Mouse (Mus musculus): Measurements from ENCODE around the gene Casz1. TPM values are rescaled to one million over a fixed set of nuclear protein-coding genes. Genes with fewer than 3 reads are reported as not detected.

Gene Casz1
- total and polyA plus RNA-seq, 3 experiments = 0.02 to 0.27 TPM; not detected in 1

GRCm38 (mm10) chr4:148805161-148805810 lies 1.1 kb downstream of the Casz1 start:
- Histone ChIP-seq H3K27me3 (ENCODE audit: insufficient read depth, low read length) (peaks cover 16% of the 10 kb centered on the region; the same call in 1 of the 2 replicates), H3K4me3 (ENCODE audit: low read depth, low read length) (no peak overlapping the region), H3K9me3 (replicated peaks) (peaks cover 2% of the 10 kb centered on the region; the same call in 1 of the 2 replicates), H3K36me3 (replicated peaks) (no peaks in the 10 kb centered on the region), H3K4me1 (ENCODE audit: insufficient read depth, low read depth, low read length) (no peaks in the 10 kb centered on the region)
- DNase-seq (ENCODE audit: low spot score) = no peak
- TF ChIP-seq GATA1 (IDR thresholded peaks at IDR 0.05; ENCODE audit: borderline replicate concordance, low read length) (no peak), POLR2AphosphoS5 (IDR thresholded peaks at IDR 0.05; ENCODE audit: insufficient replicate concordance, low read depth, low read length) (no peak), GATA2 (IDR thresholded peaks at IDR 0.05; ENCODE audit: borderline replicate concordance, low read depth, low read length) (no peak), CTCF (IDR thresholded peaks at IDR 0.05; ENCODE audit: low read depth, low read length) (no peak), TAL1 (conservative IDR thresholded peaks at IDR 0.05; ENCODE audit: low read depth, low read length) (no peak)
- ATAC-seq (ENCODE audit: extremely low read depth, insufficient number of reproducible peaks, low FRiP score, poor library complexity, severe bottlenecking) = no peak

GRCm38 (mm10) chr4:148805811-148806747 lies 1.9 kb downstream of the Casz1 start:
- ATAC-seq (ENCODE audit: extremely low read depth, insufficient number of reproducible peaks, low FRiP score, poor library complexity, severe bottlenecking) = no peak
- peaks cover 16% of the 10 kb centered on the region; the same call in 1 of the 2 replicates for H3K27me3 ChIP-seq (ENCODE audit: insufficient read depth, low read length)
- TF ChIP-seq POLR2AphosphoS5 (IDR thresholded peaks at IDR 0.05; ENCODE audit: insufficient replicate concordance, low read depth, low read length) = no peak
- TF ChIP-seq CTCF (IDR thresholded peaks at IDR 0.05; ENCODE audit: low read depth, low read length) = no peak
- TF ChIP-seq GATA2 (IDR thresholded peaks at IDR 0.05; ENCODE audit: borderline replicate concordance, low read depth, low read length) = no peak
- TF ChIP-seq TAL1 (conservative IDR thresholded peaks at IDR 0.05; ENCODE audit: low read depth, low read length) = no peak
- TF ChIP-seq GATA1 (IDR thresholded peaks at IDR 0.05; ENCODE audit: borderline replicate concordance, low read length) = no peak

GRCm38 (mm10) chr4:148806836-148807235 lies 2.6 kb downstream of the Casz1 start:
- H3K4me1 ChIP-seq (ENCODE audit: insufficient read depth, low read depth, low read length) = no peaks in the 10 kb centered on the region

More at GRCm38 (mm10) chr4:148805811-148806747, 1.9 kb downstream of the Casz1 start:
- no peaks in the 10 kb centered on the region for H3K36me3 ChIP-seq (replicated peaks)
- H3K4me1 ChIP-seq (ENCODE audit: insufficient read depth, low read depth, low read length) = no peaks in the 10 kb centered on the region
- no peak for DNase-seq (ENCODE audit: low spot score)
- peaks cover 2% of the 10 kb centered on the region; the same call in 1 of the 2 replicates for H3K9me3 ChIP-seq (replicated peaks)
- no peak overlapping the region for H3K4me3 ChIP-seq (ENCODE audit: low read depth, low read length)

DNA sequence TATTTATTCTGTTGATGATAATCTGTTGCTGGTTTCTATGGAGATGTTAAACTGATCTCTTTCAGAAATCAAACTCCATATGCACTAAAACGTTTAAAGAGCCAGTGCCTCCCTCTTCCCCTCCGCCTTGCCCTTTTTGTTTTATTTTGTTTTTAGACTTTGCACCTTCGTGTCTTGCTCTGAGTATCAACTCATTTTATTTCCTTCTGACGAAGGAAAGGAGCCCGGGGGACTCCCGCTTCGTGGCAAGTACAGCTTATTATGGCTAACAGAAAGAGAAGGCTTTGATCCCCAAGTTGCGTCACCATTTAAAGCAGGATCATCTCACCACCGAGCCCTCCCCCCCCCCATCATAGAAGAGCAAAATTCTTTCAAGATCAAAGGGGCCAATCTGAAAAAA lies 3.2 kb downstream of the Casz1 start:
- H3K9me3 ChIP-seq (replicated peaks) = peaks cover 2% of the 10 kb centered on the region; the same call in 1 of the 2 replicates
- H3K4me3 ChIP-seq (ENCODE audit: low read depth, low read length) = no peak overlapping the region
- ATAC-seq (ENCODE audit: extremely low read depth, insufficient number of reproducible peaks, low FRiP score, poor library complexity, severe bottlenecking) = no peak
- no peak for DNase-seq (ENCODE audit: low spot score)
- TF ChIP-seq GATA2 (IDR thresholded peaks at IDR 0.05; ENCODE audit: borderline replicate concordance, low read depth, low read length) = no peak
- TF ChIP-seq POLR2AphosphoS5 (IDR thresholded peaks at IDR 0.05; ENCODE audit: insufficient replicate concordance, low read depth, low read length) = no peak
- no peak for TF ChIP-seq TAL1 (conservative IDR thresholded peaks at IDR 0.05; ENCODE audit: low read depth, low read length)
- TF ChIP-seq CTCF (IDR thresholded peaks at IDR 0.05; ENCODE audit: low read depth, low read length) = no peak
- TF ChIP-seq GATA1 (IDR thresholded peaks at IDR 0.05; ENCODE audit: borderline replicate concordance, low read length) = no peak
- no peaks in the 10 kb centered on the region for H3K4me1 ChIP-seq (ENCODE audit: insufficient read depth, low read depth, low read length)
- H3K27me3 ChIP-seq (ENCODE audit: insufficient read depth, low read length) = peaks cover 16% of the 10 kb centered on the region; the same call in 1 of the 2 replicates
- H3K36me3 ChIP-seq (replicated peaks) = no peaks in the 10 kb centered on the region

More at GRCm38 (mm10) chr4:148806836-148807235, 2.6 kb downstream of the Casz1 start:
- TF ChIP-seq CTCF (IDR thresholded peaks at IDR 0.05; ENCODE audit: low read depth, low read length) = no peak
- TF ChIP-seq GATA1 (IDR thresholded peaks at IDR 0.05; ENCODE audit: borderline replicate concordance, low read length) = no peak
- no peak for TF ChIP-seq TAL1 (conservative IDR thresholded peaks at IDR 0.05; ENCODE audit: low read depth, low read length)
- TF ChIP-seq GATA2 (IDR thresholded peaks at IDR 0.05; ENCODE audit: borderline replicate concordance, low read depth, low read length) = no peak
- TF ChIP-seq POLR2AphosphoS5 (IDR thresholded peaks at IDR 0.05; ENCODE audit: insufficient replicate concordance, low read depth, low read length) = no peak
- Histone ChIP-seq H3K27me3 (ENCODE audit: insufficient read depth, low read length) (peaks cover 16% of the 10 kb centered on the region; the same call in 1 of the 2 replicates), H3K9me3 (replicated peaks) (peaks cover 2% of the 10 kb centered on the region; the same call in 1 of the 2 replicates), H3K4me3 (ENCODE audit: low read depth, low read length) (no peak overlapping the region), H3K36me3 (replicated peaks) (no peaks in the 10 kb centered on the region)
- DNase-seq (ENCODE audit: low spot score) (no peak), ATAC-seq (ENCODE audit: extremely low read depth, insufficient number of reproducible peaks, low FRiP score, poor library complexity, severe bottlenecking) (no peak)

GRCm38 (mm10) chr4:148808839-148809238 lies 4.6 kb downstream of the Casz1 start:
- H3K4me1 ChIP-seq (ENCODE audit: insufficient read depth, low read depth, low read length) = no peaks in the 10 kb centered on the region
- H3K9me3 ChIP-seq (replicated peaks) = peaks cover 2% of the 10 kb centered on the region; the same call in 1 of the 2 replicates
- ATAC-seq (ENCODE audit: extremely low read depth, insufficient number of reproducible peaks, low FRiP score, poor library complexity, severe bottlenecking) = no peak
- peaks cover 16% of the 10 kb centered on the region; the same call in 1 of the 2 replicates for H3K27me3 ChIP-seq (ENCODE audit: insufficient read depth, low read length)
- no peak for TF ChIP-seq GATA2 (IDR thresholded peaks at IDR 0.05; ENCODE audit: borderline replicate concordance, low read depth, low read length)
- TF ChIP-seq TAL1 (conservative IDR thresholded peaks at IDR 0.05; ENCODE audit: low read depth, low read length) = no peak
- no peak for TF ChIP-seq CTCF (IDR thresholded peaks at IDR 0.05; ENCODE audit: low read depth, low read length)
- TF ChIP-seq POLR2AphosphoS5 (IDR thresholded peaks at IDR 0.05; ENCODE audit: insufficient replicate concordance, low read depth, low read length) = no peak
- no peak for TF ChIP-seq GATA1 (IDR thresholded peaks at IDR 0.05; ENCODE audit: borderline replicate concordance, low read length)
- H3K36me3 ChIP-seq (replicated peaks) = no peaks in the 10 kb centered on the region
- no peak for DNase-seq (ENCODE audit: low spot score)
- H3K4me3 ChIP-seq (ENCODE audit: low read depth, low read length) = no peak overlapping the region
